Mouse (Mus musculus): Measurements from ENCODE around the gene Trabd2b. TPM values are rescaled to one million over a fixed set of nuclear protein-coding genes. Genes with fewer than 3 reads are reported as not detected.

Gene Trabd2b
- polyA plus RNA-seq, 1 experiment from 2014 or later, result 2.0 TPM

DNA sequence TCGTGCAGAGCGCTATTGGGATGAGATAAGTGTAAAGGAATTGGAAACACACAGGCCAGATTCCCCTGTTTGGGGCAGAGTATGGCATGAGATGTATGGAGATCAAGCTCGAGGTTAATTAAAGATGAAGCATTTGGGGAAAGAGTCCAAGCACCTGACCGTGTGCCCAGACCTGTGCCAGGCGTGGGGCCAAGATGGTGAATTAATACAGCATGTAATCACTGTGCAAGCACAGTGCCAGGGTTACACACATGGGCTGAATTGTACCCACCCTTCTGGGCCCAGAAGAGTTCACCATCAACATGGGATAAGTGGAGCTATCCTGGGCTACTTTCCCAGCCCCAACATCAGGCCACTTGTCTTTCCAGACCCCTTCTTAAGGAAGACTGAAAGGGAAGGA is 205.5 kb downstream of the Trabd2b start:
- DNase-seq (ENCODE audit: low spot score), result no peak
- Histone ChIP-seq H3K36me3 (ENCODE audit: control insufficient read depth, insufficient read depth, low read length) (no peaks in the 10 kb centered on the region), H3K9ac (ENCODE audit: low read length) (no peak overlapping the region), H3K27ac (ENCODE audit: low read depth, low read length) (no peak overlapping the region), H3K4me3 (ENCODE audit: low read depth, low read length) (no peak overlapping the region), H3K4me2 (ENCODE audit: low read depth) (no peak overlapping the region), H3K4me1 (ENCODE audit: control insufficient read depth, insufficient read depth, low read length) (no peaks in the 10 kb centered on the region), H3K9me3 (ENCODE audit: control insufficient read depth, low read length) (no peaks in the 10 kb centered on the region), H3K27me3 (ENCODE audit: control insufficient read depth, insufficient read depth, low read length) (no peaks in the 10 kb centered on the region)
- WGBS, result 93% methylated on average over 5 of the region's 5 CpGs
- ATAC-seq (ENCODE audit: insufficient read depth, low FRiP score, low TSS enrichment), result no peak

GRCm38 (mm10) chr4:114612827-114613226 is 206.3 kb downstream of the Trabd2b start:
- no peaks in the 10 kb centered on the region for H3K4me1 ChIP-seq (ENCODE audit: control insufficient read depth, insufficient read depth, low read length)
- no peak overlapping the region for H3K9ac ChIP-seq (ENCODE audit: low read length)
- no peaks in the 10 kb centered on the region for H3K27me3 ChIP-seq (ENCODE audit: control insufficient read depth, insufficient read depth, low read length)
- ATAC-seq (ENCODE audit: insufficient read depth, low FRiP score, low TSS enrichment) (no peak), DNase-seq (ENCODE audit: low spot score) (no peak)
- no peak overlapping the region for H3K4me3 ChIP-seq (ENCODE audit: low read depth, low read length)
- 84% methylated on average over 4 of the region's 4 CpGs for WGBS
- no peak overlapping the region for H3K27ac ChIP-seq (ENCODE audit: low read depth, low read length)
- no peak overlapping the region for H3K4me2 ChIP-seq (ENCODE audit: low read depth)
- no peaks in the 10 kb centered on the region for H3K36me3 ChIP-seq (ENCODE audit: control insufficient read depth, insufficient read depth, low read length)
- H3K9me3 ChIP-seq (ENCODE audit: control insufficient read depth, low read length), result no peaks in the 10 kb centered on the region

GRCm38 (mm10) chr4:114614086-114614485 is 207.6 kb downstream of the Trabd2b start:
- no peak overlapping the region for H3K9ac ChIP-seq (ENCODE audit: low read length)
- no peaks in the 10 kb centered on the region for H3K4me1 ChIP-seq (ENCODE audit: control insufficient read depth, insufficient read depth, low read length)
- DNase-seq (ENCODE audit: low spot score), result no peak
- H3K27ac ChIP-seq (ENCODE audit: low read depth, low read length), result no peak overlapping the region
- H3K4me2 ChIP-seq (ENCODE audit: low read depth), result no peak overlapping the region
- no peaks in the 10 kb centered on the region for H3K27me3 ChIP-seq (ENCODE audit: control insufficient read depth, insufficient read depth, low read length)
- 76% methylated on average over 1 of the region's 1 CpGs for WGBS
- H3K9me3 ChIP-seq (ENCODE audit: control insufficient read depth, low read length), result no peaks in the 10 kb centered on the region
- H3K4me3 ChIP-seq (ENCODE audit: low read depth, low read length), result no peak overlapping the region
- ATAC-seq (ENCODE audit: insufficient read depth, low FRiP score, low TSS enrichment), result no peak
- H3K36me3 ChIP-seq (ENCODE audit: control insufficient read depth, insufficient read depth, low read length), result no peaks in the 10 kb centered on the region

- no peaks in the 10 kb centered on the region for H3K27me3 ChIP-seq (ENCODE audit: control insufficient read depth, insufficient read depth, low read length)
- H3K4me3 ChIP-seq (ENCODE audit: low read depth, low read length), result no peak overlapping the region
- 93% methylated on average over 4 of the region's 4 CpGs for WGBS
- ATAC-seq (ENCODE audit: insufficient read depth, low FRiP score, low TSS enrichment), result no peak
- no peak for DNase-seq (ENCODE audit: low spot score)
- no peaks in the 10 kb centered on the region for H3K9me3 ChIP-seq (ENCODE audit: control insufficient read depth, low read length)
- no peak overlapping the region for H3K4me2 ChIP-seq (ENCODE audit: low read depth)
- no peak overlapping the region for H3K9ac ChIP-seq (ENCODE audit: low read length)
- H3K27ac ChIP-seq (ENCODE audit: low read depth, low read length), result no peak overlapping the region
- no peaks in the 10 kb centered on the region for H3K36me3 ChIP-seq (ENCODE audit: control insufficient read depth, insufficient read depth, low read length)
- no peaks in the 10 kb centered on the region for H3K4me1 ChIP-seq (ENCODE audit: control insufficient read depth, insufficient read depth, low read length)
Measured at GRCm38 (mm10) chr4:114615765-114616164, 209.2 kb downstream of the Trabd2b start.

DNA sequence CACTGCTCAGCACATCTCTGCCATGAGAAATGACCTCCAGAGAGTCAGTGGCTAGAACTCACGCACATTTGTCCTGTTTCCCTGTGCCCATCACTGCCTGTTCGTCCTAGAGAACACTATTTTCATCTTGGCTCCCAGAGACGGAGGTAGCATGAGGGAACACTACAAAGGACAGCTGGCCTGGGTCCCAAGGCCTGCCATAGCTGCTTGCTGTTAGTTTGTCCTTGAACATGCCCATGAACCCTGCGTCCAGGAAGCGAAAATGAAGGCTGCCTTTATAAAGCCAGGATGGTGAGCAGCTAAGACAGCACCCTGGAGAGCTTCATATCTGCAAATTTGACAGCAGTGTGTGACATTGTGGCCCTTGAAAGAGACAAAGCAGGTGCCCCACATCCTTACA is 216.4 kb downstream of the Trabd2b start:
- H3K27me3 ChIP-seq (ENCODE audit: control insufficient read depth, insufficient read depth, low read length), result no peaks in the 10 kb centered on the region
- no peak overlapping the region for H3K4me3 ChIP-seq (ENCODE audit: low read depth, low read length)
- H3K4me1 ChIP-seq (ENCODE audit: control insufficient read depth, insufficient read depth, low read length), result peaks cover 10% of the 10 kb centered on the region; the same call in 1 of the 2 replicates
- ATAC-seq (ENCODE audit: insufficient read depth, low FRiP score, low TSS enrichment), result no peak
- no peak overlapping the region for H3K27ac ChIP-seq (ENCODE audit: low read depth, low read length)
- no peaks in the 10 kb centered on the region for H3K36me3 ChIP-seq (ENCODE audit: control insufficient read depth, insufficient read depth, low read length)
- 74% methylated on average over 5 of the region's 5 CpGs for WGBS
- H3K4me2 ChIP-seq (ENCODE audit: low read depth), result no peak overlapping the region
- H3K9ac ChIP-seq (ENCODE audit: low read length), result no peak overlapping the region
- no peak for DNase-seq (ENCODE audit: low spot score)
- no peaks in the 10 kb centered on the region for H3K9me3 ChIP-seq (ENCODE audit: control insufficient read depth, low read length)

GRCm38 (mm10) chr4:114624114-114624910 is 217.8 kb downstream of the Trabd2b start:
- no peak overlapping the region for H3K4me3 ChIP-seq (ENCODE audit: low read depth, low read length)
- H3K4me1 ChIP-seq (ENCODE audit: control insufficient read depth, insufficient read depth, low read length), result peaks cover 10% of the 10 kb centered on the region; the same call in 1 of the 2 replicates
- no peak for ATAC-seq (ENCODE audit: insufficient read depth, low FRiP score, low TSS enrichment)
- 19% methylated on average over 3 of the region's 3 CpGs for WGBS
- H3K9ac ChIP-seq (ENCODE audit: low read length), result no peak overlapping the region
- no peaks in the 10 kb centered on the region for H3K27me3 ChIP-seq (ENCODE audit: control insufficient read depth, insufficient read depth, low read length)
- no peak overlapping the region for H3K4me2 ChIP-seq (ENCODE audit: low read depth)
- H3K9me3 ChIP-seq (ENCODE audit: control insufficient read depth, low read length), result no peaks in the 10 kb centered on the region
- no peak for DNase-seq (ENCODE audit: low spot score)
- no peak overlapping the region for H3K27ac ChIP-seq (ENCODE audit: low read depth, low read length)
- no peaks in the 10 kb centered on the region for H3K36me3 ChIP-seq (ENCODE audit: control insufficient read depth, insufficient read depth, low read length)

DNA sequence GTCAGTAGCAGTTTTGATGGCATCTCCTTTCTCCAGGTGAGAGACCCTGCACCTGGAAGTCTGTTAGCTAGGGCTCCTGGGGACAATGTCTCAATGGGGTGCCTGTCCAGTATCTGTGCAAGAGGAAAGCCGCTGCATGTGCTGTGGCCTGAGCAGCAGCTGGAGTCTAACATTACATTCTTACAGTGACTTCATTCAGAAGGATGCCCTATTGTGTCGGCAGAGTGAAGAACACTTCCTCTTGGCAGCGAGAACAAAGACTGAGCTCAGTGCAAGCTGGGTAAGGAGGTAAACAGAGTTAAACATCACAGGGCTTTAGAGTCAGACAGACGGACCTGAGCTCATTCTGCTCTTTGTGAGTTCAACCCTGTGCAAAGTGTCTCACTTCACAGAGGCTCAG is 218.8 kb downstream of the Trabd2b start:
- whole genome bisulfite sequencing, result 6% methylated on average over 4 of the region's 4 CpGs
- H3K9ac ChIP-seq (ENCODE audit: low read length), result no peak overlapping the region
- H3K4me3 ChIP-seq (ENCODE audit: low read depth, low read length), result no peak overlapping the region
- no peak overlapping the region for H3K27ac ChIP-seq (ENCODE audit: low read depth, low read length)
- H3K4me1 ChIP-seq (ENCODE audit: control insufficient read depth, insufficient read depth, low read length), result peaks cover 10% of the 10 kb centered on the region; the same call in 1 of the 2 replicates
- DNase-seq (ENCODE audit: low spot score) (peak; percentile 24), ATAC-seq (ENCODE audit: insufficient read depth, low FRiP score, low TSS enrichment) (peak; percentile 52)
- no peak overlapping the region for H3K4me2 ChIP-seq (ENCODE audit: low read depth)
- no peaks in the 10 kb centered on the region for H3K36me3 ChIP-seq (ENCODE audit: control insufficient read depth, insufficient read depth, low read length)
- no peaks in the 10 kb centered on the region for H3K27me3 ChIP-seq (ENCODE audit: control insufficient read depth, insufficient read depth, low read length)
- H3K9me3 ChIP-seq (ENCODE audit: control insufficient read depth, low read length), result no peaks in the 10 kb centered on the region

DNA sequence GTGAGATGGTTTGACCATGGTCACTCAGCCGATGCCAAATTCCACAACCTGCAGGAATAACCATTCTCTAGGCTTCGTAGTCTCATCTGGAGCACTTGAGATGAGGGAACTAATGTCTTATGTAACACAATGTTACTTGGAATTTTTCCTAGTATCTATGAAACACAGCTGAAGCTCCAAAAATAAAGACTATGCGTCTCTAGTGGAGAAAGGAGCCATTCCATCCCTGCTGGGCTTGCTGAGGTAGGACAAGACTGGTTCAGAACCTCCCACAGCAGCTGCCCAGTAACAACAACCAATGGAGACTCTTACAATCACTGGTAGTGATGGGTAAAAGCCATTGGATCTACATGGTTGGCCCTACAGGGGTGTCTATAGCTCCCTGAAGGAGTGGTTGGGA is 219.4 kb downstream of the Trabd2b start:
- no peak overlapping the region for H3K4me3 ChIP-seq (ENCODE audit: low read depth, low read length)
- 92% methylated on average over 3 of the region's 3 CpGs for WGBS
- H3K27me3 ChIP-seq (ENCODE audit: control insufficient read depth, insufficient read depth, low read length), result no peaks in the 10 kb centered on the region
- DNase-seq (ENCODE audit: low spot score) (no peak), ATAC-seq (ENCODE audit: insufficient read depth, low FRiP score, low TSS enrichment) (no peak)
- H3K4me2 ChIP-seq (ENCODE audit: low read depth), result no peak overlapping the region
- H3K4me1 ChIP-seq (ENCODE audit: control insufficient read depth, insufficient read depth, low read length), result peaks cover 10% of the 10 kb centered on the region; the same call in 1 of the 2 replicates
- H3K36me3 ChIP-seq (ENCODE audit: control insufficient read depth, insufficient read depth, low read length), result no peaks in the 10 kb centered on the region
- H3K27ac ChIP-seq (ENCODE audit: low read depth, low read length), result no peak overlapping the region
- H3K9me3 ChIP-seq (ENCODE audit: control insufficient read depth, low read length), result no peaks in the 10 kb centered on the region
- H3K9ac ChIP-seq (ENCODE audit: low read length), result no peak overlapping the region

DNA sequence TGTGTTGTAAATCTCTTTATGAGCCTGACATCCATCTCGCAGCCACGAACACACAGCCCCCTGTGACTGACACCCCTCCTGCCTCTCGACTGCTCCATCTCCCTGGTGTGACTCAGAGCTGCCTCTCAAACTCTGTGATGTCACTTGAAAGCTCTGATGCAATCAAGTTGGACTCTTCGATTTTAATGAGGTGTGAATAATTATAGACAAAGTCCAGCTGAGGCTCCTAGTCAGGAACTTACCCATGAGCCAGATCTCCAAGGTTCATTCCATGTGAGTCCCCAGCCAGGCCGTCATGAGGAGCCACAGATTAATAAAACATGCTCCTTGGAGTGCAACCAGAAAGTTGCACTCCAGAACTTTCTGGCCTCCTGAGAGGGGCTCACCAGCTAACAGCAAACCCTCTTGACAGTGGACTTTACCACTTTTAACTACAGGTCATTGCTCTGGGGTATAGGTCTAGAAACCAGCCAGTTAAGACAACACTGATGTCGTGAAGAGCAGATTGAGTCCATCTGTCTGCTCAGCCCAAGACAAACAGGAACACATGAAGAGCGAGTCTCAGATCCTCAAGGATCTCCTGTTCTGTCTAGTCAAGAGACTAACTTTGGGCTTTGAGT is 221.3 kb downstream of the Trabd2b start:
- Histone ChIP-seq H3K9me3 (ENCODE audit: control insufficient read depth, low read length) (no peaks in the 10 kb centered on the region), H3K27ac (ENCODE audit: low read depth, low read length) (no peak overlapping the region), H3K4me2 (ENCODE audit: low read depth) (no peak overlapping the region), H3K27me3 (ENCODE audit: control insufficient read depth, insufficient read depth, low read length) (no peaks in the 10 kb centered on the region), H3K4me1 (ENCODE audit: control insufficient read depth, insufficient read depth, low read length) (peaks cover 10% of the 10 kb centered on the region; the same call in 1 of the 2 replicates), H3K9ac (ENCODE audit: low read length) (no peak overlapping the region), H3K36me3 (ENCODE audit: control insufficient read depth, insufficient read depth, low read length) (no peaks in the 10 kb centered on the region), H3K4me3 (ENCODE audit: low read depth, low read length) (no peak overlapping the region)
- ATAC-seq (ENCODE audit: insufficient read depth, low FRiP score, low TSS enrichment) (no peak), DNase-seq (ENCODE audit: low spot score) (no peak)
- WGBS, result 67% methylated on average over 7 of the region's 7 CpGs

Measured in neural tube, embryonic 11.5 days (tissue).